Comparison of ENCODE assay signal across 8 mouse cellular contexts in genomic region chr12:117993499-117993898, GRCm38 (mm10).
A peak's percentile ranks its signal among the peaks of the same experiment; 100 is the strongest.
DNase-seq lines count a peak whose midpoint lies in the region; ATAC-seq lines count a peak whose summit lies in the region.

No protein-coding gene starts in this region.

- H3K4me3 ChIP-seq in forebrain, embryonic 13.5 days, result no peak overlapping the region
- H3K4me3 ChIP-seq in liver, embryonic 13.5 days (replicated peaks), result no peak overlapping the region
- no peak overlapping the region for H3K4me3 ChIP-seq in neural tube, embryonic 11.5 days (ENCODE audit: low read depth, low read length)
- H3K4me3 ChIP-seq in stomach, embryonic 15.5 days (replicated peaks), result no peak overlapping the region

- no peak overlapping the region for H3K27ac ChIP-seq in forebrain, embryonic 13.5 days
- no peak overlapping the region for H3K27ac ChIP-seq in liver, embryonic 13.5 days
- H3K27ac ChIP-seq in neural tube, embryonic 11.5 days (ENCODE audit: low read depth, low read length), result no peak overlapping the region
- H3K27ac ChIP-seq in stomach, embryonic 15.5 days, result no peak overlapping the region

- H3K4me2 ChIP-seq in forebrain, embryonic 13.5 days, result no peak overlapping the region
- H3K4me2 ChIP-seq in liver, embryonic 13.5 days, result no peak overlapping the region
- no peak overlapping the region for H3K4me2 ChIP-seq in neural tube, embryonic 11.5 days (ENCODE audit: low read depth)
- H3K4me2 ChIP-seq in stomach, embryonic 15.5 days, result no peak overlapping the region

- H3K36me3 ChIP-seq in forebrain, embryonic 13.5 days (ENCODE audit: poor library complexity, severe bottlenecking), result no peaks in the 10 kb centered on the region
- no peaks in the 10 kb centered on the region for H3K36me3 ChIP-seq in liver, embryonic 13.5 days
- H3K36me3 ChIP-seq in neural tube, embryonic 11.5 days (ENCODE audit: control insufficient read depth, insufficient read depth, low read length), result no peaks in the 10 kb centered on the region
- no peaks in the 10 kb centered on the region for H3K36me3 ChIP-seq in stomach, embryonic 15.5 days

- H3K27me3 ChIP-seq in forebrain, embryonic 13.5 days, result peaks cover 38% of the 10 kb centered on the region
- no peaks in the 10 kb centered on the region for H3K27me3 ChIP-seq in liver, embryonic 13.5 days
- H3K27me3 ChIP-seq in neural tube, embryonic 11.5 days (ENCODE audit: control insufficient read depth, insufficient read depth, low read length), result peaks cover 14% of the 10 kb centered on the region; the same call in 1 of the 2 replicates
- no peaks in the 10 kb centered on the region; the same call in 1 of the 2 replicates for H3K27me3 ChIP-seq in stomach, embryonic 15.5 days (replicated peaks)

- peaks cover 21% of the 10 kb centered on the region for H3K4me1 ChIP-seq in forebrain, embryonic 13.5 days
- no peaks in the 10 kb centered on the region for H3K4me1 ChIP-seq in liver, embryonic 13.5 days (replicated peaks)
- H3K4me1 ChIP-seq in neural tube, embryonic 11.5 days (ENCODE audit: control insufficient read depth, insufficient read depth, low read length), result peaks cover 8% of the 10 kb centered on the region; the same call in 1 of the 2 replicates
- H3K4me1 ChIP-seq in stomach, embryonic 15.5 days, result no peaks in the 10 kb centered on the region

- 1% methylated on average over 7 of the region's 7 CpGs for WGBS in forebrain, embryonic 13.5 days
- 3% methylated on average over 7 of the region's 7 CpGs for WGBS in liver, embryonic 13.5 days (ENCODE audit: insufficient replicate concordance)
- WGBS in neural tube, embryonic 11.5 days, result under 1% methylated on average over 7 of the region's 7 CpGs
- under 1% methylated on average over 7 of the region's 7 CpGs for WGBS in stomach, embryonic 15.5 days

- H3K9me3 ChIP-seq in forebrain, embryonic 13.5 days (replicated peaks), result no peaks in the 10 kb centered on the region
- no peaks in the 10 kb centered on the region for H3K9me3 ChIP-seq in liver, embryonic 13.5 days (replicated peaks)
- no peaks in the 10 kb centered on the region for H3K9me3 ChIP-seq in neural tube, embryonic 11.5 days (ENCODE audit: control insufficient read depth, low read length)
- no peaks in the 10 kb centered on the region for H3K9me3 ChIP-seq in stomach, embryonic 15.5 days

- peak; percentile 92 for ATAC-seq in forebrain, embryonic 13.5 days
- ATAC-seq in liver, embryonic 13.5 days (ENCODE audit: low read depth), result peak; percentile 76
- ATAC-seq in neural tube, embryonic 11.5 days (ENCODE audit: insufficient read depth, low FRiP score, low TSS enrichment), result peak; percentile 88
- ATAC-seq in stomach, embryonic 15.5 days (ENCODE audit: insufficient read depth, low FRiP score, low read depth), result peak; percentile 95

- no peak overlapping the region for H3K9ac ChIP-seq in forebrain, embryonic 13.5 days
- H3K9ac ChIP-seq in liver, embryonic 13.5 days, result no peak overlapping the region
- no peak overlapping the region for H3K9ac ChIP-seq in neural tube, embryonic 11.5 days (ENCODE audit: low read length)
- no peak overlapping the region for H3K9ac ChIP-seq in stomach, embryonic 15.5 days

- peak; percentile 59 to 75 for DNase-seq in CD8-positive naive resting alpha-beta T cell, adult 2 months (ENCODE audit: low read depth in 2 of 2, low spot score in 2 of 2)
- peak; percentile 24 for DNase-seq in c-Kit-positive CD71-positive TER-119-positive erythroid progenitor cells, embryonic 14.5 days (ENCODE audit: low spot score)
- peak; percentile 85 to 87 for DNase-seq in heart, postnatal 10 days
- DNase-seq in kidney, postnatal 36 days, result peak; percentile 74 to 89
- DNase-seq in liver, embryonic 13.5 days, result peak; percentile 48
- DNase-seq in neural tube, embryonic 11.5 days (ENCODE audit: low spot score), result peak; percentile 88

- intact Hi-C loops in heart, postnatal 10 days (cut with DNase I), result loop anchor here (1.0 to 10.0 kb wide), 4 partner anchors 171 to 862 kb away; no protein-coding TSS in a partner anchor

Comparison
In these comparisons a context has a peak if more than half of its experiments do, and no peak if none do; other contexts are left out.
1. DNase-seq: peak in every context shown above with its lines; median percentile 88 in neural tube, embryonic 11.5 days; 86 in heart, postnatal 10 days; 82 in kidney, postnatal 36 days; 67 in CD8-positive naive resting alpha-beta T cell, adult 2 months; 48 in liver, embryonic 13.5 days; 24 in c-Kit-positive CD71-positive TER-119-positive erythroid progenitor cells, embryonic 14.5 days.